Mouse (Mus musculus) cerebellum, adult 11-12 months (tissue): ENCODE data around the gene Ston2.
A peak's percentile ranks its signal among the peaks of the same experiment; 100 is the strongest.

Source experiments
- DNase-seq: peaks from one replicate; pipeline ENCODE4 v3.0.0; 2022

The Ston2 gene

DNA sequence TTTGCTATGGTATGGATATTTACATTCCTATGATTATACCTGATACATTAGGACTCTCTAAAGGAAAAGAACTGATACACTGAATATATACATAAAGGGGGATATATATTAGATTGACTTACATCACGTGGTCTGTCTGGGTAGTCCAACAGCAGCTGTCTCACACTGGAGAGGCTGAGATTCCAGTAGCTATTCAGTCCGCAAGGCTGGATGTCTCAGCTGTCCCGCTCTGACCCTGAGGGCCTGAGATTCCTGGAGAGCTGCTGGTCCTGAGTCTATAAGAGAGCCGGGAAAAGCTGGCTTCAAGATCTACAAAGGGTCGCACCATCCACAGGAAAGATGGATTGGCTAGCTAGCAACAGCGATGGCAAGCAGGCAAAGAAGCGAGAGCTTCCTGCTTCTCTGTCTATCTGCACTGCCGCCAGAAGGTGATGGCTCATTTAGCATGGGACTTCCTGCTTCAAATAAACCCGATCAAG, at the start of gene Ston2:
Gene Ston2, minus strand, starts transcription at position 429 of the 479 bp plus-strand sequence.
- DNase-seq: no peak

DNA sequence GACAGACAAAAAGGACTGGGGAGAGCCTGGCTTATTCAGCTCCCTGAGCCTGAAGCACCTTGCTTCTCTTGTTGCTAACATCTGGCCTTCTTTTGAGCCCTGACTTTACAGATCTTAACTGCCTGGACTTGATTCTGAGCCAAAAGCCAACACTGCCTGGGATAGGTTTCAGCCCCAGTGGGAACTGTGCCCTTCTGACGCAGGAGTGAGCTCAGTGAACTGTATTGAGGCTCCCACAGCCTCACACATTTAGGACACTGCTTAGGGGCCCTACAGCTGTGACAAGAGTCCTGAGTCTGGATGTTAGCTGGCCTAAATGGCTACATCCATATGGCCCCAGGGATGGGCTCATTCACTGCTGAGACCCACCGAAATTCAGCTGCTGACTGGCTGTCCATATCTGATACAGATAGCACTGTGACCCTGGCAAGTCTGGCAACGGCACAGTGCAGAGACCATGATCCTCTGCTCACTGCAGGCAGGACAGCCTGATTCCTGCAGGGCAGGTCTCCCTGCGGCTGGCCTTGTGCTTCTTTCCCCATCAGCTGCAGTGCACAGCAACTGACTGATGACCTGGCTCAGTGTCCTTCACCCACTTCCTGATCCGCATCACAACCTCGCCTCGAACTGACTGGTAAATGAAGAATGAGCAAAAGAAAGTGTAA, 49.3 kb upstream of the Ston2 start:
- DNase-seq: no peak

DNA sequence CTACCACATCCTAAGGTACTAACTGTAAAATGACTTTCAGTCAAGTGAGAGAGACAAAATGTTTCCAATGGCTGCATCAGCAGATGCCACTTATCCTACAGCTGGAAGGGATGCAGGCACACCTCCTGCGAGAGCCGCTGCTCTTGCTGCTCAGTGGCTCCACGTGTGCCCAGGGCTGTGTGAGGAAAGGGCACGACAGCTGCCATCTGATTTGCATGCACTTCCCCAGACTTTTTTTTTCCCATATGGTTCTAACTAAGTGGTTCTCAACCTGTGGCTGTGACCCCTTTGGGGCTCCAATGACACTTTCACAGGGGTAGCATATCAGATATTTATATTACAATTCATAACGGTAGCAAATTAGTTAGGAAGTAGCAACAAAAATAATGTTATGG, 45.7 kb upstream of the Ston2 start:
- DNase-seq: no peak

- no peak for DNase-seq
Observed at GRCm38 (mm10) chr12:91833237-91833938, 45.2 kb upstream of the Ston2 start.

- DNase-seq: no peak
Observed at GRCm38 (mm10) chr12:91831410-91831809, 43.2 kb upstream of the Ston2 start.

- no peak for DNase-seq
Observed at GRCm38 (mm10) chr12:91820461-91820860, 32.3 kb upstream of the Ston2 start.

- no peak for DNase-seq
Observed at GRCm38 (mm10) chr12:91818726-91819125, 30.5 kb upstream of the Ston2 start.

DNA sequence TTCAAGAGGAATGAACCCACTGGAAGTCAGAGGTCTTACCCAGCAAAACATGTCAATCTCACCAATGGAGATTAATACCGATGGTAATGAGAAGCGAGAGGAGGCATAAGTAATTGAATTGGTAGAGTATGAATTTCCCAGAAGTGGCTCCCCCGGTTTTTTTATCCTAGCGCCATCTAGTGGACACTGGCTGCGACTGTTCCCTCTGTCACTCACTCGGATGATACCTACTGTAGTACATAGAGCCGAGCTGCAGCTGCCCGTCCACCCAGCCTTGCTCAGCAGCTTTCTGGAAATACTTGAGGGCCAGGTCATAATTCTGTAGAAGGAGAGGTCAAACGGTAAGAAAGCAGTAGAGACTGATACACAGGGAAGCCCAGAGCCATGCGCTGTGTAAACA, 27.8 kb upstream of the Ston2 start:
- DNase-seq: peak; percentile 19

GRCm38 (mm10) chr12:91815552-91815951, 27.4 kb upstream of the Ston2 start:
- DNase-seq: no peak

DNA sequence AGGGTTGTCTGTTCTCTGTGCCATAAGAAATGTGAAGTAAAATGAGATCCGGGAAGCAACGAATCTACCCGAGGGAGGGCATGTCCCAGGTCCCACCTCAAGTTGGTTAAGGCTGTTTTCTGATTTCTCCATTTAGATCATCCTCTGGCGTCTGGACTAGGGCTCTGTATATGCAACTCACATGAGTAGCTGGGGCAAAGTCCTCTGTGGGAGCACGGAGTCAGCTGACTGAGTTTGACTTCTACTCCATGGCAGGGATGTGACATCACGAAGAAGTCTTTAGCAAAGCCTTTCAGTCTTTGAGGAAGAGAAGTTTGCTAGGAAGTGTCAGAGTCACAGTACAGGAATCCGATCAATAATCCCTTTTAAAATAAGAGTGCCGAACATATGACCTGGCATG, 20.7 kb upstream of the Ston2 start:
- DNase-seq: no peak

GRCm38 (mm10) chr12:91807761-91808160, 19.6 kb upstream of the Ston2 start:
- DNase-seq: no peak

- no peak for DNase-seq
Observed at GRCm38 (mm10) chr12:91807095-91807494, 18.9 kb upstream of the Ston2 start.

- DNase-seq: no peak
Observed at GRCm38 (mm10) chr12:91804262-91804661, 16.1 kb upstream of the Ston2 start.

DNA sequence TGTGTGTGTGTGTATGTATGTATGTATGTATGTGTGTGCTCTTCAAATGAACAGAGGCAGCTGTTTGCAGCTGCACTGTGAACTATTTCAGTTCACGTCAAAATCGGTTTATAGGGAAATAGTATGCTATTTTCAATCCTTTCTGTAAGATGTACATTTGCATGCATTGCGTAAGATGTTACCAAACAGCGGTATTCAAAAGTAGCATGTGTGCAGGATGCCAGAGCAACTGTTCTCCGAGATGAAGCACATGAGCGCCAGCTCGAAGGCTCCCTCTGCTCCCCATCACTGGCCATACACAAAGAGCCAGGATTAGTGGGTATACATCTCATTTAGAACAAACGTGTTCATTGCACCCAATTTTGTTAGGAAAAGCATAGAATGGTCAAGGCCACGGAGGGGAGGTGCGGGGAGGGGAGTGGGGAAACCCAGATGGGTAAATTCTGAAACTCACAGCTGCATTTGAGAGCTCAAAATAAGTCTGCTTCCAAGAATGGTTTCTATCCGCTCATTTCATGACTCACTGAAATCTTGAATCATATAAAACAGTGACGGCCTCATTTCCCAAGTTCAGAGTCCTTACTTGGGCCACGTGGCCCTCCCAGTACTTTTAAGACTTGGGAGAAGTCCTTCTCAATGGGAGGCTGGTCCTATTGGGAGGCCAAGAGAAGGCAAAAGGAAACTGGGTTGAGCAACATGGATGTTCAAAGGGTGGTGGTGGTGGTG, 15.2 kb upstream of the Ston2 start:
- DNase-seq: no peak

DNA sequence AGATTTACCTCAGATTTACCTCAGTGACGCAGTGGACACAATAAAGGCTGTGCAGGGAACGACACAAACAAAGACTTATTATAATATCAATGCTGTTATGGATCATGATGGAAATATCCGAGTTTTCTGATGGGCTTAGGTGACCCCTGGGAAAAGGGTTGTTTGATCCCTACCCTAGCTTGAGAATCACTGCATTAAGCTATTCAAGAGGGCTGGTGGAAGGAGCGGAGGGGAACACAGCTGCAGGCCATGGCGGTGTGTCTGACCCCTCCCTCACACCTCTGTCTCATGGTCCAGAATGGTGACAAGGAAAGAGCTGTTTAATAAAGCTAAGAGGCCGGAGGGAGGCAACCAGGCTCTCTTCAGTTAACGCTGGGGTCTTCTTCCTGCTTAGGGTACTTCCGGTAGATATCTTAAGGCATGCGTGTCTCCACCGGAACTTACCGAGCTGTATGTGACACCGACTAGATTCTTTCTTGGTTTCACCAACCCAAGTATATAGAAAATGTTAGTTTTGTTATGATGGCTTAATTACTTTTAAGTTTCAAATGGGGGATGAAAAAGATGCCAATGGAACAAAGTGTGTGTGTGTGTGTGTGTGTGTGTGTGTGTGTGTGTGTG, 14.5 kb upstream of the Ston2 start:
- no peak for DNase-seq

- DNase-seq: no peak
Observed at GRCm38 (mm10) chr12:91800861-91801385, 12.7 kb upstream of the Ston2 start.

GRCm38 (mm10) chr12:91799821-91800335, 11.7 kb upstream of the Ston2 start:
- DNase-seq: no peak

DNA sequence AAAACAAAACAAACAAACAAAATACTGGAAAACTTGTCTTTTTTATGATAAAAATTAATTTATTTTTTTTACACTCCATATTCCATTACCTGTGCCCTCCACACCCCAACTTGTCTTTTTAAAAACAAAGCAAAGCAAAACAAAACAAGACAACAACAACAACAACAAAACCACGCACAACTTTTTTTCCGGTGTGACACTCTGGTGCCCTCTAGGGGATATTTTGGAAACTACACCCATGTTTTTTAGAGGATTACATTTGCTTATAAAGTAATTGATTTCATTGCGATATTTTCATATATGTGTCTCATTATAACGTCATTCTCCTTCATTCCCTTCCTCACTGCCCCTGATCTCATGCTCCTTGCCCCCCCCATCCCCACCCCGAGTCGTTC, 11.2 kb upstream of the Ston2 start:
- no peak for DNase-seq

- DNase-seq: no peak
Observed at GRCm38 (mm10) chr12:91798720-91799378, 10.7 kb upstream of the Ston2 start.

DNA sequence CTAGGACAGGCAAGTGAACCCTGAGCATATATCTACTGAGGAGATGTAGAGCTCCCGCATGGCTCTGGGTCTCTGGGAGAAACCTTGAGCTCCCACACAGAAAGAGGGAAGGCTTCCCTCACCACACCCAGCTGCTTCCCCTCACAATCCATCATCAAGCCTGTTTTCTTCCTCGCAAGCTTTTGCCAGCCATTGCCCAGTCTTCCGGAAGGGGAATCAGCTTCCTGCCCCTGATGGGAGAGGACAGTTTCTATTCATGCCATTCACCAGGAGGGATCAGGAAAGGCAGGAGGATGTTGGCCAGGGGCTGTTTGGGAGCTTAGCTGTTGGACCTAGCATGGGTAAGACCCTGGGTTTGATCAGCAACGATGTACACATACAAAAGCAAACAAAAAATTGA, 8.6 kb upstream of the Ston2 start:
- DNase-seq: no peak

DNA sequence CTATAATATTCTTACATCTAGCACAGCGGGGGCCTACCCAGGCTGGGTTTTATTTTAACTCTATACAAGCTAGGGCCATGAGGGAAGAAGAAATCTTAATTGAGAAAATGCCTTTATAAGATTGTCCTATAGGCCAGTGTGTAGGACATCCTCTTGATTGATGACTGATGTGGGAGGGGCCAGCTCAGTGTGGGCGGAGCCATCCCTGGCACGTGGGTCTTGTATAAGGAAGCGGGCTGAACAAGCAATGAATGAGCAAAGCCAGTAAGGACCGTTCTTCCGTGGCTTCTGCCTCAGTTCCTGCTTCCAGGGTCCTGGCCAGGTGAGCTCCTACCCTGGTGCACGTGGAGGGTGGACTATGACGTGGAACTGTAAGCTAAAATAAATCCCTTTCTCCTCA, 5.1 kb upstream of the Ston2 start:
- DNase-seq: no peak

GRCm38 (mm10) chr12:91791822-91792221, 3.6 kb upstream of the Ston2 start:
- no peak for DNase-seq
